Mouse (Mus musculus) gastrocnemius, postnatal 14 days (tissue): Measurements from ENCODE around the gene Nckap5l. TPM values are rescaled to one million over a fixed set of nuclear protein-coding genes. Genes with fewer than 3 reads are reported as not detected.

Experiments used
- DNase-seq: peaks from one replicate; pipeline ENCODE4 v3.0.0; 2021; ENCODE audit warnings: mixed read lengths
- intact Hi-C: fragments of 180-260 bp; cut with DNase I; formaldehyde crosslinking; loops from one replicate; pipeline ENCODE4 v1.15.1; 2025; ENCODE audit warnings: low total_unique reads
- total RNA-seq, 2 experiments: library from RNA; stranded (reverse); gene quantifications; 2 replicates each; pipeline ENCODE4 v1.2.3; 2021

The Nckap5l gene
- total RNA-seq, 2 experiments from 2014 or later: 8.5 to 10.0 TPM

GRCm38 (mm10) chr15:99438966-99439698, 18.4 kb downstream of the Nckap5l start:
- intact Hi-C loops: no loop called here
- DNase-seq: peak; percentile 1

DNA sequence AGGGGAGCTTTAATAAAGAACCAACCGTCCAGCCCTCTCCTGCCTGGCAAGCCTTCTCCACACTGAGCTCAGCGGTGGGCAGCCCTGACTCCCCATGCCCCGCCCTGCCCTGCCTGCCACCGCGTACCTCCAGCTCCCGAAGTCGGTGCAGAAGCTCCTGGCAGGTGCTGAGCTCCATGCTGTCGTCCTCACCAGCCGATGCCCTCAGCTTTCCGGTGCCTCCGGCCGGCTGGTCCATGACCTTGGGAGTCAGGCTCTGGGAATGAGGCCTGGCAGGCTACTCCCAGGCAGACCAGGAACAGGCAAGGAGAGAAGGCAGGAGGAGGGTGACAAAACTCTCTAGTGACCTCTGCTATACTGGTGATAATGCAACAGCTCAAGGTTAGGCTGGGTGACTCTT, 23.6 kb downstream of the Nckap5l start:
- no peak for DNase-seq
- intact Hi-C loops: no loop called here

DNA sequence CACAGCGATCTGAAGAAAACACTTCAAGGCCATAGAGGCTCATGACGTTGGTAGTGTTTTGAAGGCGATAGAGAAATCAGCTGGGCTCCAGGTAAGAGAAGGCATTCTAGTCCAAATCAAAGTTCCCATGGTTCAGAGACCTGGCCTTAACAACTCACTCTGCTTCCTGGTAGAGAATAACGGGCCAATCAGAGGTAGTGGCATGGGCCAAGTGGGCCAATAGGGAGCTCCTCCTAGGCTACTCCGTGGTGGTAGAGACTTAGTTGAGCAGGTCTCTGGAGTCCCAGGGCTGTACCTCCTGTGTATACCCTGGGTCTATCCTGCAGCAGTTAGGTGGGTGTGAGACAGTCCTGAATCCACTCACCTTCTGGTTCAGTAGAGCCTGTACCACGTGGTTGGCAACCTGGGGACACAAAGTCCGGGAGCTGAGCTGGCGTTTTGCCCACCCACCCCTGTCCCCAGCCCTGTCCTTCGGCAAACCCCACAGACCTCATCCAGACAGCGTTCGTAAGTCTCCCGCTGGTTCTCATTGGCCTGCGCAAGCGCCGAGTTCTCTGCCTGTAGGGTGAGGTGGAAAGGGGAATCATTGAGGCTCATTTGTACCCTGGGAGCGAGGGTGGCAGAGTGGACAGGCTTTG, 24.3 kb downstream of the Nckap5l start:
- intact Hi-C loops: no loop called here
- DNase-seq: no peak

- intact Hi-C loops: no loop called here
- DNase-seq: no peak
Measured at GRCm38 (mm10) chr15:99431967-99432366, 25.6 kb downstream of the Nckap5l start.

GRCm38 (mm10) chr15:99431504-99431903, 26.0 kb downstream of the Nckap5l start:
- intact Hi-C loops: no loop called here
- no peak for DNase-seq

- no peak for DNase-seq
- intact Hi-C loops: no loop called here
Measured at GRCm38 (mm10) chr15:99431063-99431462, 26.5 kb downstream of the Nckap5l start.

GRCm38 (mm10) chr15:99430394-99430793, 27.2 kb downstream of the Nckap5l start:
- no peak for DNase-seq

DNA sequence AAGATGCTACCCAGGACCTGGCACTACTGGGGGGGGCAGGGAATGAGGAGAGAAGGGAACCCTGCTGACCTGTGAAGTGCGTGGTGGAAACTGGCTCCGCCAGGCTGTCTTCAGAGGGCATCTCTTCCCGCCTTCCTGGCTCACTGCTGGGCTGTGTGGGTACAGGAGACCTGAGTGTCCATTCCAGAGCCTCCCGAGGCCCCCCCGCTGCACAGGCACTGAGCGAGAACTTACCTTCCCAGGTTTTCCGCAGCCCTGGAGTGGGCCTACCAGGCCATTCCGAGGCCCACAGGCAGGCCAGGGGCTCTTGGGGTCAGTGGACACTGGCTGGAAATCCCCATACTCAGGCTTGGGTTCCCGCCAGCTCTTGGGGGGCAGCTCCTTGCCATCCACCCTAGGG, 33.7 kb downstream of the Nckap5l start:
- intact Hi-C loops: no loop called here
- no peak for DNase-seq

More at GRCm38 (mm10) chr15:99430394-99430793, 27.2 kb downstream of the Nckap5l start:
- intact Hi-C loops: no loop called here

GRCm38 (mm10) chr15:99423131-99423530, 34.4 kb downstream of the Nckap5l start:
- intact Hi-C loops: no loop called here
- no peak for DNase-seq

- intact Hi-C loops: no loop called here
- DNase-seq: no peak
Measured at GRCm38 (mm10) chr15:99422551-99422950, 35.0 kb downstream of the Nckap5l start.

DNA sequence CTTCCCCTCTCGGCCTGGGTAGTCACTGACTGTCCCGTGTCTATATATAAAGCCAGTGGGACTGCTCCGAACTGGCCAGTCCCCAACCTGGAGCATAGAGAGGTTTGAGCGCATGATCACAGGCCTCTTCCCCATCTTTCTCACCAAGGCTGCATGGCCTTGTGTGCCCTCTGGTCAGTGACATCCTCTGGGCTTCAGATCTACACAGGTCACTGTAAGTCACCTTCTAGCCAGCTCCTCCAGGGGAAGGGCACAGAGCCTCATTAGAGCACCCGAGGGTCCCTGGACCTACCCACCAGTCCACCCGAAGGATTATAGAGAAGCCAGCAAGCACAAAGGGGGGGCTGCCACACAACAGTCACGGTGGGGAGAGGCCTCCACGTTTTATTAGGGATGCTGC, 35.9 kb downstream of the Nckap5l start:
- intact Hi-C loops: no loop called here
- DNase-seq: no peak

GRCm38 (mm10) chr15:99421152-99421551, 36.4 kb downstream of the Nckap5l start:
- DNase-seq: no peak
- intact Hi-C loops: no loop called here

DNA sequence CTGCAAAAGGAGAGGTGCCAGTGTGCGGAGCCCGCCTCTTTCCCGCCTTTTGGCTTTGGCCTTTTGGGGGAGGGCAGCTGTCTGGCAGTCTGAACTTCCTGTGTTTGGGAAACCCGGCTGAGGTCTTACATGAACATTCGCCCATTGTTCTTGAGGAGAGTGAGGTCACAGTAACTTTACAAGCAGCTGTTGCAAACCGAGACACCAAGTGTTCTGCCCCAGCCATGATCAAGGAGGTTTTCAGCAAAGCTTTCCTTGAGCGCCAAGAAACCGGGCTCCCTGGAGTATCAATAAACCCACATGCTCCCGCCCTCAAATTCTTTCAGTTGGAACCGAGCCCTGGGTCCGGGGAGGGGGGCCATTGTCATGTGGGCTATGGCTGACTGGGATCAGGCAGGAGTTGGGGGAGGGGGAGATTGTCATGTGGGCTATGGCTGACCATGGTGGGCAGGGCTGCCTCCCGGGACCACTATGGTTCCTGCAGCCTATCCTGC, 37.0 kb downstream of the Nckap5l start:
- intact Hi-C loops: no loop called here
- DNase-seq: peak; percentile 90

DNA sequence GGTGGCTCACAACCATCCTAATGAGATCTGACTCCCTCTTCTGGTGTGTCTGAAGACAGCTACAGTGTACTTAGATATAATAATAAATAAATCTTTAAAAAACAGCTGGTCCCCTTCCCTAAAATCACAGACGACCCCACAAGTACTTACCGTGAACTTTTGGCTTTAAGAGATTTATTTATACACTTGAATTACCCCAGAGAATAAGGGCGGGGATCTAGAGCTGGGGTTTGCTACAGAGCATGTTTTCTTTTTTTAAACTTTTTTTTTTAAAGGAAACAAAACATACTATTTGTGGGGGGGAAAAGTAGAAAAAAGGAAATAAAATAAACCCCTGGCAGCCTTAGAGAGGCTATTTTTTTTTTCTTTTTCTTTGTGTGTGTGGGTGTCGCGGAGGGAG, 37.4 kb downstream of the Nckap5l start:
- no peak for DNase-seq
- intact Hi-C loops: no loop called here

GRCm38 (mm10) chr15:99417692-99418271, 39.8 kb downstream of the Nckap5l start:
- DNase-seq: no peak
- intact Hi-C loops: loop anchor here (2.0 kb wide), 1 partner anchor 51 kb away; no protein-coding TSS in a partner anchor

DNA sequence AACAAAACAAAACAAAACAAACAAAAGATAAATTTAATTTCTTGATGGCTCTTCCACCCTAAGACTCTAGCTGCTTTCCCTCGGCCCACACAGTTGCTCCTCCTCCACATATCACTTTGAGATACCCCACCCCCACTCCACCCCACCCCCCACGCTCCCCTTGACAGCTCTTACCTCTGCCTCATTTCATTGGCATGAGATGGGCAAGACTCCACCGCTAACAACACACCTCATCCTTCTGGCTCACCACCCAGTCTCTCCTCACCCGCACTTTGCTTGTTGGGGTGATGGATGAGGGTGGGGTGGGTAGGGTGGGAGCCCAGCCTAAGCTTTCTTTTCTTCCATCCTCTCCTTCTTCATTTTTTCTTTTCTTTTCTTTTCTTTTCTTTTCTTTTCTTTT, 40.6 kb downstream of the Nckap5l start:
- intact Hi-C loops: loop anchor here (2.0 kb wide), 1 partner anchor 52 kb away; no protein-coding TSS in a partner anchor
- no peak for DNase-seq

GRCm38 (mm10) chr15:99416348-99416882, 41.1 kb downstream of the Nckap5l start:
- intact Hi-C loops: loop anchor here (2.0 kb wide), 1 partner anchor 52 kb away; no protein-coding TSS in a partner anchor
- DNase-seq: peak; percentile 75

DNA sequence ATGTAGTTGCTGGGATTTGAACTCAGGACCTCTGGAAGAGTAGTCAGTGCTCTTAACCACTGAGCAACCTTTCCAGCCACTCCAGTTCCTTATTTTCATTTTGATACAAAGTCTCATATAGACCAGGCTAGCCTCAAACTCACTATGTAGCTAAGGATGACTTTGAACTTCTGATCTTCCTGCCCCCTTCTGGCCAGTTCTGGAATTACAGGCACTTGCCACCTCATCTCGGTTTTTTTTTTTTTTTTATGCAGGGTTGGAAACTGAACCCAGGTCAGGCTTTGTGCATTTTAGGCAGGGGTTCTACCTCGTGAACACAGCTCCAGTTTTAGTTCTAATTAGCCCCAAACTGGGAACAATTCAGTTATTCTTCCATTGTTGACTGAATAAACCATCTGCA, 41.8 kb downstream of the Nckap5l start:
- intact Hi-C loops: loop anchor here (2.0 kb wide), 1 partner anchor 53 kb away; no protein-coding TSS in a partner anchor
- DNase-seq: no peak

DNA sequence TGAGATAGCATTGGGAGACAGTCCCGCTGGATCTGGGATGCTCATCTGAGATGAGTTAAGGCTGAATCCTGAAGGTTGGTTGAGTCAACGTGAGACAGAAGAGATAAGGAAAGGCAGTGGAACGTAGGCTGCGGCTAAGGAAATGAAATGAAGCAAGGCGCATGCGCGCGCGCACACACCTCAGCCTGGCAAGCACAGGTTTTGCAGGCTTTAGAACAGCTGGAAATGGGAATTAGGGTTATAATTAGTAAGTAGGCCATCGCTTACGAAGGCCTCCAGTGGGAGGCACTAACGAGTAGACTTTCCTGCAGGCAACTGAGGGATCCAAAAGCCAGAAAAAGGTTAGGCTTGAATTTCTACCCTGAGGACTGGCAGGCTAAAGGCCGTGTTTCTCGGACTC, 45.8 kb downstream of the Nckap5l start:
- no peak for DNase-seq

DNA sequence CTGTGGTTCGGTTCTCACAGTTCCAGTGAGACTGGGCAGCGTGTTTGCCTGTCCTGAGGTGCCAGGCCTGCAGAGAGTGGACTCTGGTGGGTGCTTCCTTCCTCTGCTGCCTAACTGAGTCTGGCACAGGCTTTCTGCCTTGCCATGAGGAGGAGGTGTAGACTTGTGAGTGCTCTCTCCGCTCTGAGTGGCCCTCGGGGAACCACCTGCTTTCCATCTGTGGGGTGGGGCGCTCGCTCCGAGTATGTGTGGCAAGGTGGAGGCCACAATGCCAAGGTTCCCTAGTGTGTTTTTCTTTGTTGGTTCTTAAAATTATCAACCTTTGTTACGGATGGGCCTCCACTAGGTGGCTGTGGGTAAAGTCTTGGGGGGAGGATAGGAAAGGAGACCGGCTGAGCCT, 48.7 kb downstream of the Nckap5l start:
- intact Hi-C loops: no loop called here
- DNase-seq: no peak

More for the DNA sequence above, 45.8 kb downstream of the Nckap5l start:
- intact Hi-C loops: no loop called here
